Mouse (Mus musculus) spleen, adult 2 months (tissue): Measurements from ENCODE around the gene Olfr459.

Experiments used
- CTCF ChIP-seq: fragments of 200-500 bp; IDR thresholded peaks from 2 replicates; pipeline ENCODE4 v1.5.1; 2011; ENCODE audit warnings: mild to moderate bottlenecking, inconsistent platforms; ENCODE audit not compliant: insufficient read depth, insufficient read length, insufficient replicate concordance; ENCODE audit errors: extremely low read depth
- POLR2A ChIP-seq: fragments of 200-500 bp; IDR thresholded peaks from 2 replicates; pipeline ENCODE4 v1.6.1; 2011; ENCODE audit warnings: low read depth, low read length, inconsistent platforms

GRCm38 (mm10) chr6:41786700-41787099, 11.7 kb upstream of the Olfr459 start:
- TF ChIP-seq POLR2A = no peak
- no peak for TF ChIP-seq CTCF
